Mouse (Mus musculus) urinary bladder, postnatal 36 days (tissue): ENCODE measurements around the gene Bad.
"Not testable (repeated sequence)": the region's sequence is repeated elsewhere in the genome, so short reads cannot be mapped to it uniquely, and the experiment has no call there.

Experiments
- DNase-seq, 2 experiments: peaks; one replicate each; pipeline ENCODE4 v3.0.0; 2022; ENCODE audit warnings: low spot score in 2 of 2, mixed read lengths in 1 of 2

Gene Bad

DNA sequence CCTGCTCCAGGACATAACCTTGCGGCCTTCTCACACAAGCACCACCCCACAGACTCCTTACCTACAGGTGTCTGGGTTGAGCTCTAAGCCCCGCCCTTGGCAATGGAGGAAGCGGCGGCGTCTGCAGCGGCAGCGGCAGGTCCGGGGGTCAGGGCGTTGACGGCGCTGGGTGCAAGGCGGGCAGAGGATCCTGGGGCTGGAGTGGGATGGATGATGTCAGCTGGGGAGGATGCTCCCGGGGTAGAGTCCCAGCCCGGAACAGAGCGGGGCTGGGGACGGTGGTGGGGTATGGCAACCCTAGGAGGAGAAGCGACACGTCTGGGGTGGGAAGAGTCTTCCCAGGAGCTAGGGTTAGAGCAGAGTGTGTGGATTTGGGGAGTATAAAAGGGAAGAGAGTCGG is 43.6 kb downstream of the Bad start:
- DNase-seq: no peak

DNA sequence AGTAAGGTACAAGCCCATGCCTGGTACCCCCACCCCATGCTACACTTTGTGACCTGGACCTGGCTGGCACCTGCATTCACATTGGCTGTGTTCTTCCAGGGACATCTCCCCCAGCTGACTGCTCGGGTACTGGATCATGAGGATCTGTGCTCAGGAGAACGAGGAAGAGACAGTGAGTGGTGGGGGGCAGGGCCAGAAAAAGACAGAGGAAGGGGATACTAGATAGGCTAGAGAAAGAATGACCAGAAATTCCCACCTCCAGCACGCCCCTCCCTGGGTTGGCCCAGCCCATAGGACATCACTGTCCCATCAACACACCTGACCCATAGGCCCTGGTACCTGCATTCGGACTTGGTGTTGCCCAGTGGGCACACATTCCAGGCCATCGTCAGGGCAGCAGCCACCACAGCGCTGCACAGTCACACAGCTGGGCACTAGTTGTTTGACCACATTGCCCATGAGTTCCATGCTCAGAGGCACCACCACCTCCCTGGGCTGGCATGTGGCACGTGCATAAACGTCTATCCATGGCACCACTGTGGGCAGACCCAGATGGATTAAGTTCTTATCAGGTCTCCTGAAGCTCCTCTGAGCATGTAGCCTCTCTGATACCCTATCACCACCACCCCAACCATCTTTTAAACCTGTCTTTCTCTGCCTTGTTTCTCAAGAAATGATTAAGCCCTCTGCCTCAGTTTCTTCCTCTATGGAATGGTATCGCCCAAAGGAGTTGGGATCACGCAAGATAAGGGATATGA is 44.5 kb downstream of the Bad start:
- DNase-seq: no peak

DNA sequence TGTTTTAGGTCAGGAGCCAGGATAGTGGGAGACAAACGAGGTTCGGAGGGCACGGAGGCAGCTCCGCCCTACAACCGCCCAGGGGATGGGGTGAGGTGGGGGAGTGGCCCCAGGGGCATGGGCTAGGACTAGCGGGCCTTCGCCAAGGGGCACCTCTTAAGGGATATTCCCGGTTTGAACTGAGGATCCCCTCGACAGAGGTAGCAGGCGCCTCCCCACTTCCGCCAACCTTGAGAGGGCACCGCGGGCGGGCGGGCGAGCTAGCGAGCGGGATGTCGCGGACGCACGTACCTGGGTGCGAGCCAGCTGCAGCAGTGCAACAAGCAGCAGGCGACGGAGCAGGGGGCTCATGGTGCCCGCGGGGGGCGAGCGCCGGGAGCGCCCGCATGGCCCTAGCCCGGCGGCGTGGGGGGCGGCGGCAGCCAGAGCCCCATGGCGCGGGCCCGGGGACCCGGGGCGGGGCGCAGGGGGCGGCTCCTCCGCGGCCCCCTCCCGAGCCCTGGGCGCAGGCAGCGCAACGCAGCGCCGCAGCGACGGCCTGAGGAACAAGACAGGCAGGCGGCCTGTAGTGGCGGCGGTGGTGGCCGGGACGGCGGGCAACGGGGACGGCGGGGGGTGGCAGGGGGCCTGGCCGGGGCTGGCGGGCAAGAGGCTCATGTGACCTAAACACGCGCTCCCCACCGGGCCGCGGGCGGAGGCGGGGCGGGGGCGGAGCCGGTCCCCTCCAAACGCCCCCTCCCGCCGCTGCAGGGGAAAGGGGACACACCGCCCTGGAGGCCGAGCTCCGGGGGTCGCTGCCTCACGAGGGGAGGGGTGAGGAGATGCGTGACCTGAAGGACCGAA is 45.6 kb downstream of the Bad start, which contains the start of gene Vegfb:
TSS of gene Vegfb (minus strand) at position 591 of the 843 bp plus-strand sequence.
- peak; percentile 53 to 60 for DNase-seq

DNA sequence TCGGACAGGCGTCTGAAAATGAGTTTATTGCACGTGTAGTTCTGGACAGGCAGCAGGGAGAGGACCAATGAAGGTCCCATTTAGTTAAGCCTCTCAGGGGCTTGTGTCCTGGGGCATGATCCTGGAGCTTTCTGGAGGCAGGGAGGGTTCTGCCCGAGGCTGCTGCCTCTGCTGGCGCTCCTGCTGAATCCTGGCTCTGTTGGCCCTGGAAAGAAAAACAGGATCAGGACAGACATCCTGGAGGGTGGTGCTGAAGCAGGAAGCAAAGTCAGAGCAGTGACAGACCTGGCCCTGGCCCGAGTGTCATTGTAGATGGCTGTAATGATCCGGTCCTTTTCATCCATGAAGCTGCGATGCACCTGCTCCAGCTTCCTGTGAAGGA is 46.2 kb downstream of the Bad start:
- DNase-seq: no peak

DNA sequence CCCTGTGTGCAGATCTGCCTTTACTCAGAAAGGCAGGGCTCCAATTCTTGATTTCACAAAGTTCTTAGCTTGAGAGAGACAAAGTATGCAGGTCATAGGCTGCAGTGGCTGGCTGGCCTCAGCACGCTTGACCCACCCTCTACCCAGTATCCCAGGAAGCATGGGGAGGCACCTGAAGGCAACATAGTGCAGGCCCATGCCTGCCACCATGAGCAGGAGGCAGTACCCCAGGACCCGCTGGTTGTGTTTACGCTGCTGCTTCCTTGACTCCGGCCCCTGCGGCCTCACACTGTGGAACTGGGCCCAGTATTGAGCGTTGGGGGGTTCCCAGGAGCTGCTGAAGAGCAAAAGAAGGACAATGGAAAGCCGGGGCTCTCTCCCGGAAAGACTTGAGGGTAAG is 47.6 kb downstream of the Bad start:
- peak in 1 of 2 experiments; percentile 66 for DNase-seq

DNA sequence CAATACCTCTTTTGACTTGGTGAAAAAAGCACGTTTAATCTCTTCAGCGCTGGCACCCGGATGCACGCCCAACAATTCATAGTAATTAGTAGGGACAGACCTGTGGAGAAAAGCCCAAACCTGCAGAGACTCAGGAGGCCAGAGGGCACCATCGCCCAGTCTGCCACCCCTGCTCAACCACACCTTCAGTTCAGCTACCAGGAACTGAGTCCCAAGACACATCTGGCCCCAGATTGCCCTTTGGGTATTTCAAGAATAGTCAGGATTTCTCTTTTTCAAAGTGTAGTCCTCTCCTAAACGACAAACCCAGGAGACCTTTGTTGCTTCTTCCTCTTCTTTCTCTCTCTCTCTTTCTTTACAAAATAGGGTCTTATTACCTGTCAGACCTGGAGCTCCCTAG is 49.1 kb downstream of the Bad start:
- no peak for DNase-seq

DNA sequence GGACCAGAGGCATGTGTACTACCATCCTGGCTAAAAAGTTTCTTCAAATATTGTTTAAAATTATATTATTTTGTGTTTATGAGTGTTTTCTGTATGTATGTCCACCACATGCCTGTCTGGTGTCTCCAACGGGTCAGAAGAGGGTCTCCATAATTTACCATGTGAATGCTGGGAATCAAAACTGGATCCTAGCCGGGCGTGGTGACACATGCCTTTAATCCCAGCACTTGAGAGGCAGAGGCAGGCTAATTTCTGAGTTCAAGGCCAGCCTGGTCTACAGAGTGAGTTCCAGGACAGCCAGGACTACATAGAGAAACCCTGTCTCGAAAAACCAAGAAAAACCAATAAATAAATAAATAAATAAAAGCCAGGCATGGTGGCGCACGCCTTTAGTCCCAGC is 49.5 kb downstream of the Bad start:
- DNase-seq: not testable (repeated sequence)

DNA sequence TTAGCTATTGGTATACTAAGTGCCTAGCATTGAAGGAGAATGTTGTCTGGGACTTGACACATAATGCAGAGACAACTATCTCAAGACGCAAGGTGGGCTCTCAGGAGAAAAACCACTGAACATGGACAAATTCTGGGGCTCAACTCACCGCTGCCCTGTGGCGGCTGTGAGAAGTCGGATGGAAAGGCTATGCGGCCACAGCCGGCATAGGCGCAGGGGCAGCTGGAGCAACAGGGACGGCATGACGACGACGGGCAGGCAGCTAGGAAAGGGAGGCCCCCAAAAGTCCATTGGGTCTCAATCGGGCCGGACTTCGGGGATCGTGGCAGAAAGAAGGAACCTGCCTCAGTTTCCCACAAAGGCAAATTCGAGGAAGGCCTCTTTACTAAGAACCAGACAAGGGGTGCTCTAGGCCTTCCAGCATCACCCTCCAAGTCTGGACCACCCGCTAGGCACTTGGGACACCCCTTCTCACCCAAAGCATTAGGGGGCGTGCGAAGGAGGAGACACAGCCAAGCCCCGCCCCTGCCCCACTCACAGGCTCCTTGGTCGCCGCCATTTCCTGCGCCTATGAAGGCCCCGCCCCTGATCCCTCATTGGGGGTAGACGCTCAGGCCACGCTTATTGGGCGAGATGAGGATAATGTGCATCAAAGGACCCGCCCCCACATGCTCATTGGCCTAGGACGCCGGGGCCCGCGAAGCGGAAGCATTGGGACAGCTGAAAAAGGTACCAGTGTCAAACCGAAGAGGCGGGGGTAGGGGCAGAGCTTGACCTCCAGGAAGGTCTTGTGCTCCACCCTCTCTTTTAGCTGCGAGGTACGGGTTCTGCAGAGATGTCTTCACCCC is 50.6 kb downstream of the Bad start, which contains the start of gene Dnajc4:
TSS of gene Dnajc4 (minus strand) at position 562 of the 848 bp plus-strand sequence.
- peak; percentile 88 to 97 for DNase-seq

DNA sequence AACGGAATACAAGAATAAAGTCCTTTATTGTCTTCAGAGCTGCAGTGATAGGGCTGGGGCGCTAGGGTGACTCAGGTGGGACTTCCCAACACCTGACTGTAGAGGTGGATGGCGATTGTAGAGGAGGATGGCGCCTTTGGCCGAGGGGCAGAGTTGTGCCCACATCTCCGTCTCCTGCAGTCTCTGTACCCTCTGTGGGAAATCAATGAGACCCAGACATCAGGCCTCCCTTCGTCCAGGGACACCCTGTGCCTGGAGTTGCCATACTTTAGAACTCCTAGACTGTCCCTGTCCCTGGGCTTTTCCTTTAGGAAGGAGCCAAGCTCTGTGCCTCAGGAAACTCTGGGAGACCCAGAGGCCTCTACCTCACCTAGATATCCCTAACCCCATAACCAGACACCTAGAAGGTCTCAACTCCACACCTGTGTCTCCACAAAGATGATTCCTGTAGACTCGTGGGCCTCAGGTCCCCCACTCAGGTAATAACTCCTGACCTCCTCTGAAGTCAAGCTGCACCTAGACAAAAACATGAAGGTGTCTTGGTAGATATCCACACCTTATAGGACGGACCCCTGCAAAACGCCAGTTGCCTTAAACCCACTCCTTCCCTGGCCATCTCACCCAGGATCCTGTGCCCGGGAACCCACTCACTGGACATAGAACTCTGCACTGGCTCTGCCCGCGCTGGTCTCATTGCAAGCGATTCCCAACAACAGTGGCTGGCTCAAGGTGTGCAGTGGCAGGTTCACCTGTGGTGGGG is 51.5 kb downstream of the Bad start:
- no peak for DNase-seq

DNA sequence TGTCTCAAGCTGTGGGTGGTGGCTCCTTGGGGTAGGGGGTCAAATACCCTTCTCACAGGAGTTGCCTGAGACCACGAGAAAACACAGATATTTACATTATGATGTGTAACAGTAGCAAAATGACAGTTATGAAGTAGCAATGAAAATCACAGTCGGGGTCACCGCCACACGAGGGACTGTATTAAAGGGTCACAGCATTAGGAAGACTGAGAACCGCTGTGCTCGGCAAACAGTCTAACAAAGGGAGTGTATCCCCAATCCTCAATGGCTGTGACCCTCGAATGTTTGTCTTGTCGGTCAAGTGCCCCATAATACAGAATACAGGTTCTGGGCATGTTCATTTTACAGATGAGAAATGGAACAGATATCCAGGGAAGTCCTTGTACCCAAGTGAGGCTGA is 52.3 kb downstream of the Bad start:
- DNase-seq: no peak

DNA sequence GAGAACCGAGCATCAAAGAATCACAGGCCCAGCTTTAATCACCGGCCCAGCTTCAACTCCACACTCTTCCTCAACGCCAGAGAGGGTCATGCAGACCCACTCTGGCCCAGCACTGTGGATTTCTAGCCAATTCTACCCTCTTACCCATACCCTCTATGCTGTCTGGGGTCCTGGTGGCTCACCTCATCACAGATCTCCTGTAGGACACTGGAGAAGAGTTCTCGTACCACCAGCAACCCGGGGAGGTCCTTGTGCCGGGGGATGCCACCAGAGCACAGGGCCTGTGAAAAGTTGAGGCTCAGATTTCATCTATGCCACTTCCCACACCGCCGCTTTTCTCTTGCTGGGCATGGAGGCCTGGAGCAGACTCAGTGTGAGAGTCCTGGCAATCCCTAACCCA is 52.8 kb downstream of the Bad start:
- no peak for DNase-seq

DNA sequence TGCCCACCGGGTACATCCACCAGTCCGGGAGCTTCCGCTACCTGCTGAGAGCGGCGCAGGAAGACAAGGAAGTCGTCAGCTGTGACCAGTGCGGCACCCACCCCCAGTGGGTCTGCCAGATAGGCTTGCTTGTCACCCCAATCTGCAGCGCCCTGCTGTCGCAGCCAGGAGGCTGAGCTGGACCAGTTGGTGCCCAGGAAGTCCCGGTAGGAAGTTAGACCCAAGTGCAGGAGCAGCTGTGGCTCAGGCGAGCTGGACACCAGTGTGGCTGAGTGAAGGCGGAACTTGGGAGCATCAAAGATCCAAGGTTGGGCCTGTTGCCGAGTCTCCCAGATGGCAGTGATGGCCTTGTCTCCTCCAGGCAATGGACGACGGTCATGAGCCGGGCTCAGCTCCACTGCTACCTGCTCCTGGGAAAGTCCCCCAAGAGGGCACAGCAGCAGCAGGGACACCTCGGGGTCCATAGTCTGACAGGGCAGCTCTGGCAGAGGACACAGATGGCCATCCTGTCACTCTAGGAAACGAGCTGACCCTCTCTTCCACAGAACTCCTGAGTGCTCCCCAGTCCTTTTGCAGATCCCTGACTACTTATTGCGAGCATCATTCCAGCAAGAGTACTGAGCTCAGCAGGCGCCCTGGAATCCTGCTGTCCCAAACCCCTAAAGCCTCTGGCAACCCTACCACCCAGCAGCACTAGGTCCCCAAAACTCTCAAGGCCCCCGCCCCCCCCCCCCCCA is 53.8 kb downstream of the Bad start:
- no peak for DNase-seq

DNA sequence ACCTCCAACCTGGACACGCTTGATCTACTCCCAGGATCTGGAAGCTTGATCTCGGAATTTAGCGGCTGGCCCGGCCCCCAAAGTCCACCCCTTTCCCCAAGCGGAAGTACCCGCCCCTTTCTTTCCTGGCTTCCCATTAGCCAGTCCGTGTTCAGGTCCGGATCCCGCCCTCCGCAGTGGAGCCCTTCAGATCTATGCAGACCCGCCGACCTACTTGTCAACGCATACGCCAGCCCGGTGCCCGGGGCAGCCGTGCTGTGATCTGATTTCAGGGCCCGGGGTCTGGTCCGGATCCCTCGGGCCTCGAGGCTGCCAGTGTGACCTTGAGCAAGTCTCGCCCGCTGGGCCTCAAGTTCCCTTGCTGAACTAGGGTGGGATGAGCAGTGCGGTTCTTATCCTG is 54.3 kb downstream of the Bad start, which contains the start of the genes Nudt22 and Trpt1:
TSS of gene Nudt22 (minus strand) at position 112 of the 400 bp plus-strand sequence.
TSS of gene Trpt1 (plus strand) at position 126 of the 400 bp plus-strand sequence.
- peak; percentile 78 to 90 for DNase-seq

DNA sequence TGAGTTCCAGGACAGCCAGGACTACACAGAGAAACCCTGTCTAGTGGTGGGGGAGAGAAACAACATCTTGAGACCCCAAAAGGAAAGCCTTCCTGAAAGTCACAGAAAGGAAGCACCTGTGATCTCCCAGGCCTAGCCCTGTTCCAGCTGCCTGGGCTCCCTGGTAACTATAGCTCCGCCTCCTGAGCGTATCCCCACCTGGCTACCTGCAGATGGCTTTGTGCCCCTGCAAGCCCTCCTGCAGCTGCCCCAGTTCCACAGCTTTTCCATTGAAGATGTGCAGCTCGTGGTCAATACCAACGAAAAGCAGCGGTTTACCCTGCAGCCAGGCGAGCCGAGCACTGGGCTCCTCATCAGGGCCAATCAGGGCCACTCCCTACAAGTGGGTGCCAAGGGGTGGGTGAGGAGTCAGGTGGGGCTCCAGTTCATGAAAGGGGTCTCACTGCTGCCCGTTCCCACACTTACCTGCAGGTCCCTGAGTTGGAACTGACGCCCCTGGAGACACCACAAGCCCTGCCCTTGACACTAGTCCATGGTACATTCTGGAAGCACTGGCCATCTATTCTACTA is 56.1 kb downstream of the Bad start:
- DNase-seq: no peak

DNA sequence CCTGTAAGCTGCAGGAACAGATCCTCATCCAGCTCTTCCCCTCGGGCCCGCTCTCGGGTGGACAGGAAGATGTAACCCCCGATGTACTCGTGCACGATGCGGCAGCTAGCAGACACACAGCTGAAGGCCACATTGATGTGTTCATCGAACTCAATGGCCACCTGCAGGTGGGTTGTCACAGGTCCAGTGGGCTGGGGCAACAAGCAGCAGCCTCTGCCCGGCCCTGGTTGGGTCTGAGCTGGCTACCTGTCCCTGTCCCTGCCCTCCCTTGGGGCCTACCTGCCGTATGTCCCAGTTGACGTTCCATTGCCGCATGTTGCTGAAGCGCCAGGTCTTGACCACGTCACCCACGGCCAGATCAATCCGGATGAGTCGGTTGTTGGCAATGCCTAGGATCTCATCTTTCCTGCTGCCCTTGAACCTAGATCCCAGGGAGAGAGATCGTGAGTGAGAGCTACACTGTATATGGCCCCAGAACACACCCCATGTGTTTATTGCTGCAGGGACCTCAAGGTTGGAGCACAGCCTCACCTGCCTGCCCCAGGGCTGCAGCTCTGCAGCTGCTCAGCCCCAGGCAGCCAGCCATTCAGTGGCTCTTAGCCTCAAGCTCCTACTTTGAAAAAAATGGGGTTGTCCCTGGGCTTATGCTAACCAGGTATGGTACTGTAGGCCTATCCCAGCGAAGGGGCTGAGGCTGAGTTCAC is 57.9 kb downstream of the Bad start:
- no peak for DNase-seq
